Mouse (Mus musculus) CH12.LX (cell line): ENCODE results near the gene Dscaml1. TPM values are rescaled to one million over a fixed set of nuclear protein-coding genes. Genes with fewer than 3 reads are reported as not detected.

Experiments used
- DNase-seq: peaks from one replicate; pipeline ENCODE4 v3.0.0-alpha.2; 2013; ENCODE audit errors: extremely low read depth
- H3K27ac ChIP-seq: 2 replicates; pipeline ENCODE4 v1.5.1; 2012; ENCODE audit warnings: low read depth, mild to moderate bottlenecking, control low read depth, moderate library complexity; ENCODE audit not compliant: insufficient read depth
- H3K27me3 ChIP-seq: replicated peaks from 2 replicates; pipeline ENCODE3; 2012; ENCODE audit warnings: inconsistent platforms
- H3K36me3 ChIP-seq, 2 experiments: replicated peaks in 1 of 2; 2 replicates each; pipeline versions ENCODE3 to v1.6.1; 2012; ENCODE audit warnings: inconsistent platforms in 1 of 2, low read length in 1 of 2, mild to moderate bottlenecking in 1 of 2, mixed read lengths in 1 of 2, moderate library complexity in 1 of 2; ENCODE audit not compliant: control insufficient read depth in 1 of 2, insufficient read depth in 1 of 2
- H3K4me1 ChIP-seq, 2 experiments: 2 replicates each; pipeline ENCODE4 v1.6.1; 2012; ENCODE audit warnings: inconsistent platforms in 1 of 2, moderate library complexity in 1 of 2; ENCODE audit not compliant: insufficient read depth in 2 of 2, control insufficient read depth in 1 of 2
- H3K4me2 ChIP-seq: 2 replicates; pipeline ENCODE4 v1.6.1; 2012; ENCODE audit warnings: low read depth, mild to moderate bottlenecking, control low read depth; ENCODE audit not compliant: poor library complexity, insufficient read depth, severe bottlenecking
- H3K4me3 ChIP-seq, 3 experiments: fragments of 150-350 bp in 1 of 3; sonication (generic) in 1 of 3; replicated peaks in 1 of 3; 2 replicates each; pipeline versions ENCODE3 to v1.5.1; 2011 to 2012; ENCODE audit warnings: low read depth in 2 of 3, low read length in 2 of 3, mild to moderate bottlenecking in 2 of 3, moderate library complexity in 2 of 3, control low read depth in 1 of 3, improper control_type of control experiment in 1 of 3, inconsistent platforms in 1 of 3, mixed read lengths in 1 of 3; ENCODE audit not compliant: poor library complexity in 1 of 3
- H3K79me2 ChIP-seq: replicated peaks from 2 replicates; pipeline ENCODE4 v1.6.1; 2012; ENCODE audit warnings: mild to moderate bottlenecking, moderate library complexity; ENCODE audit not compliant: control insufficient read depth, poor library complexity, insufficient read depth, severe bottlenecking; ENCODE audit errors: extremely low read depth
- H3K9ac ChIP-seq: 2 replicates; pipeline ENCODE4 v1.6.1; 2012; ENCODE audit warnings: low read depth, mild to moderate bottlenecking, control low read depth, moderate library complexity; ENCODE audit not compliant: insufficient read depth
- H3K9me3 ChIP-seq: replicated peaks from 2 replicates; pipeline ENCODE3; 2012; ENCODE audit warnings: low read length, inconsistent platforms, mixed read lengths
- CHD1 ChIP-seq: IDR thresholded peaks from 2 replicates; pipeline ENCODE4 v1.6.1; 2012; ENCODE audit warnings: low read depth, low read length, improper control_type of control experiment, inconsistent platforms
- CHD2 ChIP-seq: IDR thresholded peaks from 2 replicates; pipeline ENCODE4 v1.6.1; 2011; ENCODE audit warnings: low read length, improper control_type of control experiment
- EP300 ChIP-seq: IDR thresholded peaks from 2 replicates; pipeline ENCODE4 v1.6.1; 2011; ENCODE audit warnings: low read length, improper control_type of control experiment
- ETS1 ChIP-seq: conservative IDR thresholded peaks from 2 replicates; pipeline ENCODE4 v1.6.1; 2012; ENCODE audit warnings: low read depth, mild to moderate bottlenecking, inconsistent platforms, low read length, improper control_type of control experiment, moderate library complexity
- GABPA ChIP-seq: IDR thresholded peaks from 2 replicates; pipeline ENCODE4 v1.6.1; 2012; ENCODE audit warnings: low read depth, low read length, improper control_type of control experiment, inconsistent platforms; ENCODE audit not compliant: insufficient replicate concordance
- IRF4 ChIP-seq: IDR thresholded peaks from 2 replicates; pipeline ENCODE4 v1.6.1; 2014; ENCODE audit warnings: low read depth, mild to moderate bottlenecking, inconsistent platforms, low read length, improper control_type of control experiment
- MAX ChIP-seq: IDR thresholded peaks from 2 replicates; pipeline ENCODE4 v1.6.1; 2011; ENCODE audit warnings: low read length, improper control_type of control experiment
- MXI1 ChIP-seq: IDR thresholded peaks from 2 replicates; pipeline ENCODE4 v1.6.1; 2011; ENCODE audit warnings: mild to moderate bottlenecking, low read depth, low read length, improper control_type of control experiment
- NELFE ChIP-seq: IDR thresholded peaks from 2 replicates; pipeline ENCODE4 v1.6.1; 2011; ENCODE audit warnings: low read depth, low read length, improper control_type of control experiment
- NRF1 ChIP-seq: IDR thresholded peaks from 2 replicates; pipeline ENCODE4 v1.6.1; 2014; ENCODE audit warnings: low read depth, mild to moderate bottlenecking, inconsistent platforms, low read length, improper control_type of control experiment, moderate library complexity
- POLR2A ChIP-seq: IDR thresholded peaks from 2 replicates; pipeline ENCODE4 v1.6.1; 2011; ENCODE audit warnings: low read depth, mild to moderate bottlenecking, improper control_type of control experiment, low read length
- POLR2AphosphoS2 ChIP-seq: IDR thresholded peaks from 2 replicates; pipeline ENCODE4 v1.6.1; 2011; ENCODE audit warnings: low read depth, low read length, improper control_type of control experiment
- RAD21 ChIP-seq: IDR thresholded peaks from 2 replicates; pipeline ENCODE4 v1.6.1; 2011; ENCODE audit warnings: low read depth, mild to moderate bottlenecking, low read length, improper control_type of control experiment, moderate library complexity
- RCOR1 ChIP-seq: conservative IDR thresholded peaks from 2 replicates; pipeline ENCODE4 v1.6.1; 2012; ENCODE audit warnings: low read depth, mild to moderate bottlenecking, inconsistent platforms, low read length, improper control_type of control experiment
- SIN3A ChIP-seq: IDR thresholded peaks from 2 replicates; pipeline ENCODE4 v1.6.1; 2012; ENCODE audit warnings: low read length, improper control_type of control experiment, inconsistent platforms
- TCF12 ChIP-seq: IDR thresholded peaks from 2 replicates; pipeline ENCODE4 v1.6.1; 2014; ENCODE audit warnings: low read depth, mild to moderate bottlenecking, inconsistent platforms, low read length, improper control_type of control experiment
- UBTF ChIP-seq: IDR thresholded peaks from 2 replicates; pipeline ENCODE4 v1.6.1; 2012; ENCODE audit warnings: low read depth, mild to moderate bottlenecking, inconsistent platforms, low read length, improper control_type of control experiment, moderate library complexity
- USF2 ChIP-seq: conservative IDR thresholded peaks from 2 replicates; pipeline ENCODE4 v1.6.1; 2011; ENCODE audit warnings: low read depth, low read length, improper control_type of control experiment
- dilution Hi-C: fragments of 300-500 bp; cut with MboI; formaldehyde crosslinking; loops from 2 replicates; pipeline ENCODE4 v1.14.3; 2020; ENCODE audit warnings: low sequenced_read_pairs; ENCODE audit not compliant: extremely low pct_unique_long_range_greater_than_20kb, extremely low pct_ligation_motif_present
- in situ Hi-C: fragments of 300-500 bp; cut with MboI; formaldehyde crosslinking; loops from 3 replicates; pipeline ENCODE4 v1.14.3; 2019; ENCODE audit warnings: low sequenced_read_pairs, low pct_ligation_motif_present, low pct_unique_long_range_greater_than_20kb, mixed read lengths
- polyA plus RNA-seq: library from polyadenylated mRNA; unstranded; fragments of >175 nt; gene quantifications from 2 replicates; pipeline ENCODE4 v1.2.1, GENCODE M21; 2012; ENCODE audit warnings: low read depth; ENCODE audit not compliant: insufficient read length
- total RNA-seq, 2 experiments: library from RNA; depleted of rRNA; stranded (reverse); fragments of 300-350 nt in 1 of 2; fragments of >200 nt in 1 of 2; gene quantifications; 2 replicates each; pipeline ENCODE4 v1.2.3; 2012 to 2014

The Dscaml1 gene
- total and polyA plus RNA-seq, 3 experiments: not detected

- Histone ChIP-seq H3K27me3 (peaks cover 76% of the 10 kb centered on the region), H3K9me3 (no peaks in the 10 kb centered on the region), H3K4me3 (no peak overlapping the region), H3K36me3 (no peaks in the 10 kb centered on the region), H3K4me2 (no peak overlapping the region), H3K27ac (no peak overlapping the region), H3K4me1 (peaks cover 2 to 21% of the 10 kb centered on the region in 2 experiments), H3K79me2 (no peaks in the 10 kb centered on the region), H3K9ac (no peak overlapping the region)
- in situ Hi-C loops: no loop called here
- dilution Hi-C loops: no loop called here
- TF ChIP-seq UBTF: no peak
- no peak for TF ChIP-seq POLR2AphosphoS2
- TF ChIP-seq NRF1: no peak
- TF ChIP-seq MAX: no peak
- TF ChIP-seq NELFE: no peak
- TF ChIP-seq GABPA: no peak
- no peak for DNase-seq
Observed at GRCm38 (mm10) chr9:45402957-45403356, 23.5 kb upstream of the Dscaml1 start.

- H3K9ac ChIP-seq: no peak overlapping the region
- peaks cover 57% of the 10 kb centered on the region for H3K27me3 ChIP-seq
- in situ Hi-C loops (no loop called here), dilution Hi-C loops (no loop called here)
- no peak for DNase-seq
- peaks cover 2 to 18% of the 10 kb centered on the region in 2 experiments for H3K4me1 ChIP-seq
- no peaks in the 10 kb centered on the region for H3K36me3 ChIP-seq
- H3K27ac ChIP-seq: no peak overlapping the region
- TF ChIP-seq EP300 (peak; percentile 57), RAD21 (no peak), IRF4 (peak; percentile 61; the same call in 1 of the 2 replicates)
- H3K4me2 ChIP-seq: no peak overlapping the region
- no peak overlapping the region for H3K4me3 ChIP-seq
- H3K79me2 ChIP-seq: no peaks in the 10 kb centered on the region
- H3K9me3 ChIP-seq: no peaks in the 10 kb centered on the region
Observed at GRCm38 (mm10) chr9:45405694-45406093, 20.7 kb upstream of the Dscaml1 start.

- Histone ChIP-seq H3K27ac (no peak overlapping the region), H3K27me3 (peaks cover 50% of the 10 kb centered on the region), H3K79me2 (no peaks in the 10 kb centered on the region), H3K9me3 (no peaks in the 10 kb centered on the region), H3K36me3 (no peaks in the 10 kb centered on the region), H3K4me1 (peaks cover 2 to 18% of the 10 kb centered on the region in 2 experiments), H3K4me2 (no peak overlapping the region), H3K4me3 (no peak overlapping the region), H3K9ac (no peak overlapping the region)
- TF ChIP-seq EP300 (no peak), ETS1 (no peak), SIN3A (no peak), CHD1 (no peak), CHD2 (no peak), RCOR1 (no peak), POLR2A (no peak), MXI1 (no peak), NRF1 (no peak), RAD21 (no peak), USF2 (no peak), POLR2AphosphoS2 (no peak), GABPA (no peak), TCF12 (no peak)
- in situ Hi-C loops: no loop called here
- dilution Hi-C loops: no loop called here
- no peak for DNase-seq
Observed at GRCm38 (mm10) chr9:45406808-45407207, 19.6 kb upstream of the Dscaml1 start.
